Mouse (Mus musculus): ENCODE measurements around the gene Sult1c2. TPM values are rescaled to one million over a fixed set of nuclear protein-coding genes. Genes with fewer than 3 reads are reported as not detected.
"Not testable (repeated sequence)": the region's sequence is repeated elsewhere in the genome, so short reads cannot be mapped to it uniquely, and the experiment has no call there.

Sult1c2 gene
- polyA plus RNA-seq (2012; fragmentation: generic; extraction: Trizol): not detected

DNA sequence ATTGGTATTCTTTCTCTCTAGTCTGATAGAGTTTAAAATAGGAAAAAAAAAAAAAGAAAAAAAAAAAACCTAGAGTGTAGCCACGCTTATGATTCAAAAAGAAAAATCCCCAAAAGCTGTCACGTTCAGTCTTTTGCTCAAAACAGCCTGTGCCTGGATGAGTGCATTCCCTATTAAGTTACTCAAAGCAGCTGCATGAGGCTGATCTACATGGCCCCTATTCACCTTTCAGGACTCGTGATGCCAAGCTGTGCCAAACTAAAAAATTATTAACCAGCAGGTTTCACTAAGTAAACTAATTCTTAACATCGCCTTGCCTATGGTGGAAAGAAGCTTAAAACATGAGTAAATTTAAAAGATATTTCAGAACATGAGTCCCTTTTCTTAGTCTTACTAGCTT, at the start of gene Sult1c2:
Sult1c2 (minus strand) TSS at position 134 of the 400 bp plus-strand sequence.
- H3K36me3 ChIP-seq (ENCODE audit: control insufficient read depth, insufficient read depth): no peaks in the 10 kb centered on the region
- no peaks in the 10 kb centered on the region for H3K27me3 ChIP-seq (ENCODE audit: control insufficient read depth, insufficient read depth, insufficient read length)
- no peak within 1 kb of the TSS for H3ac ChIP-seq (ENCODE audit: control insufficient read depth, insufficient read length)
- TF ChIP-seq REST (IDR thresholded peaks at IDR 0.05; ENCODE audit: insufficient read depth, insufficient read length) (no peak), E2F4 (IDR thresholded peaks at IDR 0.05; ENCODE audit: insufficient read depth) (no peak)
- H3K79me2 ChIP-seq (ENCODE audit: control insufficient read depth, insufficient read depth): no peaks in the 10 kb centered on the region
- H3K4me3 ChIP-seq: no peak within 1 kb of the TSS
- no peak within 1 kb of the TSS for H3K4me2 ChIP-seq (ENCODE audit: low read depth)

GRCm38 (mm10) chr17:53879006-53879675, 33.0 kb upstream of the Sult1c2 start:
- H3K4me3 ChIP-seq; H3ac ChIP-seq (ENCODE audit: control insufficient read depth, insufficient read length); H3K79me2 ChIP-seq (ENCODE audit: control insufficient read depth, insufficient read depth); H3K36me3 ChIP-seq (ENCODE audit: control insufficient read depth, insufficient read depth); H3K27me3 ChIP-seq (ENCODE audit: control insufficient read depth, insufficient read depth, insufficient read length); H3K4me2 ChIP-seq (ENCODE audit: low read depth): not testable (repeated sequence)

DNA sequence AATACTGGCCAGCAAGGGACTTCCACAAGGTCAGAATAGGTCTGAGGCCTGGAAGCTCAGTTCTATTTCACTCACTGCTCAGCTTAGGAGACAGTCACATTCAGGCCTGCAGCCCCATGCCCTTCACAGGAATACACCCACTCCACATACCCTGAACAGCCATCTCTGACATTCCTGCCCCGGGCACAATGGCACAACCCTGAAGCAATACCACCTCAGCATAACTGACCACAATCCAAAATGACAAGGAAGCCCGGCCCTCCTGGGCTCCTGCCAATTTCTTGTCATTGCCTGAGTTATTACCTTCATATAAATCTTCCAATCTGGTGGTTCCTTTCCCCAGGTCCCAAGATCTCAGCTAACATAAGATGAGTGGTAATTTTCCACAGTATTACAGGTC, 28.3 kb upstream of the Sult1c2 start:
- no peak overlapping the region for H3K4me3 ChIP-seq
- H3K79me2 ChIP-seq (ENCODE audit: control insufficient read depth, insufficient read depth): no peaks in the 10 kb centered on the region
- H3ac ChIP-seq (ENCODE audit: control insufficient read depth, insufficient read length): no peak overlapping the region
- H3K4me2 ChIP-seq (ENCODE audit: low read depth): no peak overlapping the region
- H3K36me3 ChIP-seq (ENCODE audit: control insufficient read depth, insufficient read depth): no peaks in the 10 kb centered on the region
- no peaks in the 10 kb centered on the region for H3K27me3 ChIP-seq (ENCODE audit: control insufficient read depth, insufficient read depth, insufficient read length)
- TF ChIP-seq MYOG (IDR thresholded peaks at IDR 0.05; ENCODE audit: control insufficient read depth in 1 of 3, insufficient read depth in 1 of 3, insufficient read length in 2 of 3, low read depth in 2 of 3): no peak
- no peak for TF ChIP-seq E2F4 (IDR thresholded peaks at IDR 0.05; ENCODE audit: insufficient read depth)
- TF ChIP-seq TCF3 (IDR thresholded peaks at IDR 0.05; ENCODE audit: insufficient read length, low read depth): no peak

GRCm38 (mm10) chr17:53872192-53872591, 26.1 kb upstream of the Sult1c2 start:
- Histone ChIP-seq H3K36me3 (ENCODE audit: control insufficient read depth, insufficient read depth) (no peaks in the 10 kb centered on the region), H3ac (ENCODE audit: control insufficient read depth, insufficient read length) (no peak overlapping the region), H3K27me3 (ENCODE audit: control insufficient read depth, insufficient read depth, insufficient read length) (no peaks in the 10 kb centered on the region), H3K4me3 (no peak overlapping the region), H3K4me2 (ENCODE audit: low read depth) (no peak overlapping the region), H3K79me2 (ENCODE audit: control insufficient read depth, insufficient read depth) (no peaks in the 10 kb centered on the region)
- TF ChIP-seq MYOD1 (IDR thresholded peaks at IDR 0.05; ENCODE audit: control insufficient read depth in 1 of 3, insufficient read length in 2 of 3, low read depth in 2 of 3): no peak
- no peak for TF ChIP-seq POLR2A (IDR thresholded peaks at IDR 0.05; ENCODE audit: insufficient read length, low read depth)
- TF ChIP-seq E2F4 (IDR thresholded peaks at IDR 0.05; ENCODE audit: insufficient read depth): no peak
- TF ChIP-seq REST (IDR thresholded peaks at IDR 0.05; ENCODE audit: insufficient read depth, insufficient read length): no peak
- no peak for TF ChIP-seq POLR2AphosphoS2 (IDR thresholded peaks at IDR 0.05; ENCODE audit: insufficient read length, low read depth)
- no peak for TF ChIP-seq USF1 (IDR thresholded peaks at IDR 0.05; ENCODE audit: low read depth)
- TF ChIP-seq TCF12 (IDR thresholded peaks at IDR 0.05; ENCODE audit: insufficient read depth, poor library complexity, severe bottlenecking): no peak
- TF ChIP-seq TCF3 (IDR thresholded peaks at IDR 0.05; ENCODE audit: insufficient read length, low read depth): no peak
- no peak for TF ChIP-seq MAX (IDR thresholded peaks at IDR 0.05; ENCODE audit: low read depth)
- no peak for TF ChIP-seq SRF (IDR thresholded peaks at IDR 0.05; ENCODE audit: control insufficient read depth, insufficient read length, low read depth)
- no peak for TF ChIP-seq CEBPB (IDR thresholded peaks at IDR 0.05; ENCODE audit: insufficient read depth, poor library complexity, severe bottlenecking)
- no peak for TF ChIP-seq MYOG (IDR thresholded peaks at IDR 0.05; ENCODE audit: control insufficient read depth in 1 of 3, insufficient read depth in 1 of 3, insufficient read length in 2 of 3, low read depth in 2 of 3)

GRCm38 (mm10) chr17:53869931-53870330, 23.8 kb upstream of the Sult1c2 start:
- Histone ChIP-seq H3K79me2 (ENCODE audit: control insufficient read depth, insufficient read depth) (no peaks in the 10 kb centered on the region), H3K4me2 (ENCODE audit: low read depth) (no peak overlapping the region)
- TF ChIP-seq TCF3 (IDR thresholded peaks at IDR 0.05; ENCODE audit: insufficient read length, low read depth) (no peak), E2F4 (IDR thresholded peaks at IDR 0.05; ENCODE audit: insufficient read depth) (no peak), MYOD1 (IDR thresholded peaks at IDR 0.05; ENCODE audit: control insufficient read depth in 1 of 3, insufficient read length in 2 of 3, low read depth in 2 of 3) (no peak), CEBPB (IDR thresholded peaks at IDR 0.05; ENCODE audit: insufficient read depth, poor library complexity, severe bottlenecking) (no peak), MAX (IDR thresholded peaks at IDR 0.05; ENCODE audit: low read depth) (no peak), REST (IDR thresholded peaks at IDR 0.05; ENCODE audit: insufficient read depth, insufficient read length) (no peak), USF1 (IDR thresholded peaks at IDR 0.05; ENCODE audit: low read depth) (no peak), SRF (IDR thresholded peaks at IDR 0.05; ENCODE audit: control insufficient read depth, insufficient read length, low read depth) (no peak), TCF12 (IDR thresholded peaks at IDR 0.05; ENCODE audit: insufficient read depth, poor library complexity, severe bottlenecking) (no peak), MYOG (IDR thresholded peaks at IDR 0.05; ENCODE audit: control insufficient read depth in 1 of 3, insufficient read depth in 1 of 3, insufficient read length in 2 of 3, low read depth in 2 of 3) (no peak), POLR2AphosphoS2 (IDR thresholded peaks at IDR 0.05; ENCODE audit: insufficient read length, low read depth) (no peak), POLR2A (IDR thresholded peaks at IDR 0.05; ENCODE audit: insufficient read length, low read depth) (no peak)

More at GRCm38 (mm10) chr17:53869931-53870330, 23.8 kb upstream of the Sult1c2 start:
- Histone ChIP-seq H3K4me3 (no peak overlapping the region), H3ac (ENCODE audit: control insufficient read depth, insufficient read length) (no peak overlapping the region), H3K36me3 (ENCODE audit: control insufficient read depth, insufficient read depth) (no peaks in the 10 kb centered on the region), H3K27me3 (ENCODE audit: control insufficient read depth, insufficient read depth, insufficient read length) (no peaks in the 10 kb centered on the region)

Data from myocyte (in vitro differentiated cells).